14 mouse cellular contexts compared by ENCODE assay signal in genomic region chr16:85092183-85092582, GRCm38 (mm10).
DNase-seq lines count a peak whose midpoint lies in the region; ATAC-seq and TF ChIP-seq lines count a peak whose summit lies in the region.
"Had no signal": no experiment of that assay in that cellular context is flagged by ENCODE, and none has a peak within 500 bp of the region (broad histone marks: within the 10 kb centered on the region; RNA-seq: fewer than 3 reads in every experiment).

No protein-coding gene starts in this region.

- intact Hi-C loops in left cerebral cortex, postnatal 4 days (cut with DNase I) = no loop called here

- no peak overlapping the region for H3K9ac ChIP-seq in hindbrain, embryonic 13.5 days
- H3K9ac ChIP-seq in hindbrain, embryonic 11.5 days (ENCODE audit: low read depth, low read length) = no peak overlapping the region
- no peak overlapping the region for H3K9ac ChIP-seq in lung, embryonic 14.5 days
- H3K9ac ChIP-seq in forebrain, embryonic 13.5 days = no peak overlapping the region
- H3K9ac ChIP-seq in intestine, postnatal 0 days (ENCODE audit: low read depth, low read length) = no peak overlapping the region
- H3K9ac ChIP-seq: embryonic facial prominence, embryonic 15.5 days; neural tube, embryonic 12.5 days had no signal

- 44% methylated on average over 1 of the region's 1 CpGs for WGBS in hindbrain, embryonic 13.5 days
- 88% methylated on average over 1 of the region's 1 CpGs for WGBS in hindbrain, embryonic 11.5 days
- WGBS in lung, embryonic 14.5 days = 58% methylated on average over 1 of the region's 1 CpGs
- WGBS in forebrain, embryonic 13.5 days = 40% methylated on average over 1 of the region's 1 CpGs
- whole genome bisulfite sequencing in intestine, postnatal 0 days = 43% methylated on average over 1 of the region's 1 CpGs

- no peak for DNase-seq in hindbrain, embryonic 11.5 days (ENCODE audit: low spot score)
- DNase-seq in lung, embryonic 14.5 days = peak; percentile 38
- DNase-seq in lung, postnatal 10 days = no peak
- no peak for DNase-seq in left cerebral cortex, postnatal 4 days
- DNase-seq: adrenal gland, postnatal 14 days; liver; lung, postnatal 14 days; thymus, postnatal 14 days had no signal

- peak overlapping the region; percentile 66 for H3K27ac ChIP-seq in hindbrain, embryonic 13.5 days
- H3K27ac ChIP-seq in hindbrain, embryonic 11.5 days (ENCODE audit: low read depth, low read length) = no peak overlapping the region
- H3K27ac ChIP-seq in lung, embryonic 14.5 days (ENCODE audit: low read depth) = no peak overlapping the region
- H3K27ac ChIP-seq in forebrain, embryonic 13.5 days = peak overlapping the region; percentile 84
- no peak overlapping the region for H3K27ac ChIP-seq in intestine, postnatal 0 days (ENCODE audit: low read depth, low read length)
- H3K27ac ChIP-seq: embryonic facial prominence, embryonic 15.5 days; neural tube, embryonic 12.5 days had no signal

- peaks cover 88% of the 10 kb centered on the region for H3K4me1 ChIP-seq in hindbrain, embryonic 13.5 days (replicated peaks)
- H3K4me1 ChIP-seq in hindbrain, embryonic 11.5 days (replicated peaks; ENCODE audit: control insufficient read depth, insufficient read depth, low read length) = no peaks in the 10 kb centered on the region
- H3K4me1 ChIP-seq in lung, embryonic 14.5 days (ENCODE audit: insufficient read depth) = peaks cover 5% of the 10 kb centered on the region; the same call in 1 of the 2 replicates
- peaks cover 98% of the 10 kb centered on the region for H3K4me1 ChIP-seq in forebrain, embryonic 13.5 days
- H3K4me1 ChIP-seq in intestine, postnatal 0 days (replicated peaks; ENCODE audit: control insufficient read depth, insufficient read depth, low read length) = no peaks in the 10 kb centered on the region; the same call in 1 of the 2 replicates

- H3K36me3 ChIP-seq in hindbrain, embryonic 13.5 days = 0 out of 2 replicates have a peak, but pooled peaks cover 5% of the 10 kb centered on the region
- no peaks in the 10 kb centered on the region for H3K36me3 ChIP-seq in hindbrain, embryonic 11.5 days (ENCODE audit: control insufficient read depth, insufficient read depth, low read length)
- peaks cover 5% of the 10 kb centered on the region; the same call in 1 of the 2 replicates for H3K36me3 ChIP-seq in lung, embryonic 14.5 days (ENCODE audit: insufficient read depth)
- H3K36me3 ChIP-seq in forebrain, embryonic 13.5 days (ENCODE audit: poor library complexity, severe bottlenecking) = peaks cover 3% of the 10 kb centered on the region; the same call in 1 of the 2 replicates
- no peaks in the 10 kb centered on the region for H3K36me3 ChIP-seq in intestine, postnatal 0 days (ENCODE audit: control insufficient read depth, insufficient read depth)
- H3K36me3 ChIP-seq: G1E; neural tube, embryonic 12.5 days had no signal

- H3K4me3 ChIP-seq in hindbrain, embryonic 13.5 days = no peak overlapping the region
- no peak overlapping the region for H3K4me3 ChIP-seq in hindbrain, embryonic 11.5 days (ENCODE audit: low read depth, low read length)
- H3K4me3 ChIP-seq in lung, embryonic 14.5 days (ENCODE audit: low read depth, low read length) = no peak overlapping the region
- H3K4me3 ChIP-seq in forebrain, embryonic 13.5 days = no peak overlapping the region
- H3K4me3 ChIP-seq in intestine, postnatal 0 days (ENCODE audit: low read depth, low read length) = no peak overlapping the region
- H3K4me3 ChIP-seq: embryonic facial prominence, embryonic 15.5 days; neural tube, embryonic 12.5 days had no signal

- no peaks in the 10 kb centered on the region for H3K9me3 ChIP-seq in hindbrain, embryonic 13.5 days
- H3K9me3 ChIP-seq in hindbrain, embryonic 11.5 days (ENCODE audit: control insufficient read depth, low read length) = no peaks in the 10 kb centered on the region
- H3K9me3 ChIP-seq in lung, embryonic 14.5 days (ENCODE audit: low read depth, low read length) = no peaks in the 10 kb centered on the region
- H3K9me3 ChIP-seq in forebrain, embryonic 13.5 days (replicated peaks) = no peaks in the 10 kb centered on the region
- H3K9me3 ChIP-seq in intestine, postnatal 0 days (ENCODE audit: control insufficient read depth) = no peaks in the 10 kb centered on the region
- H3K9me3 ChIP-seq: embryonic facial prominence, embryonic 15.5 days; neural tube, embryonic 12.5 days had no signal

- H3K27me3 ChIP-seq in hindbrain, embryonic 13.5 days = no peaks in the 10 kb centered on the region
- no peaks in the 10 kb centered on the region for H3K27me3 ChIP-seq in hindbrain, embryonic 11.5 days (ENCODE audit: control insufficient read depth, insufficient read depth, low read length)
- no peaks in the 10 kb centered on the region for H3K27me3 ChIP-seq in lung, embryonic 14.5 days (ENCODE audit: insufficient read depth, low read length)
- no peaks in the 10 kb centered on the region for H3K27me3 ChIP-seq in forebrain, embryonic 13.5 days
- H3K27me3 ChIP-seq in intestine, postnatal 0 days (replicated peaks; ENCODE audit: control insufficient read depth, insufficient read depth, low read length) = no peaks in the 10 kb centered on the region
- H3K27me3 ChIP-seq: embryonic facial prominence, embryonic 15.5 days; neural tube, embryonic 12.5 days had no signal

- ATAC-seq in hindbrain, embryonic 13.5 days (ENCODE audit: low FRiP score) = no peak
- ATAC-seq in hindbrain, embryonic 11.5 days (ENCODE audit: low FRiP score) = no peak; the same call in 1 of the 2 replicates
- no peak for ATAC-seq in lung, embryonic 14.5 days (ENCODE audit: insufficient read depth)
- no peak for ATAC-seq in forebrain, embryonic 13.5 days
- peak; percentile 71; the same call in 1 of the 2 replicates for ATAC-seq in intestine, postnatal 0 days

- no peak for TF ChIP-seq CTCF in lung, embryonic 14.5 days (IDR thresholded peaks at IDR 0.05; ENCODE audit: low read depth)
- no peak for TF ChIP-seq CTCF in intestine, postnatal 0 days (IDR thresholded peaks at IDR 0.05; ENCODE audit: low read depth)

- 0 out of 2 replicates have a peak overlapping the region, but pooled peaks have one; percentile 3 for H3K4me2 ChIP-seq in hindbrain, embryonic 13.5 days
- no peak overlapping the region for H3K4me2 ChIP-seq in hindbrain, embryonic 11.5 days (replicated peaks; ENCODE audit: low read depth, low read length)
- H3K4me2 ChIP-seq in lung, embryonic 14.5 days = no peak overlapping the region
- peak overlapping the region; percentile 32 for H3K4me2 ChIP-seq in forebrain, embryonic 13.5 days
- H3K4me2 ChIP-seq in intestine, postnatal 0 days (replicated peaks; ENCODE audit: low read depth) = peak overlapping the region; percentile 9
- H3K4me2 ChIP-seq: embryonic facial prominence, embryonic 15.5 days; neural tube, embryonic 12.5 days had no signal

Comparison
In these comparisons a context has a peak if more than half of its experiments do, and no peak if none do; other contexts are left out.
1. H3K27ac ChIP-seq: peak in hindbrain, embryonic 13.5 days (single experiment) and forebrain, embryonic 13.5 days (single experiment); none in hindbrain, embryonic 11.5 days (single experiment), lung, embryonic 14.5 days (single experiment) and intestine, postnatal 0 days (single experiment).
2. H3K4me2 ChIP-seq: peak in hindbrain, embryonic 13.5 days (single experiment), forebrain, embryonic 13.5 days (single experiment) and intestine, postnatal 0 days (single experiment); none in hindbrain, embryonic 11.5 days (single experiment) and lung, embryonic 14.5 days (single experiment).